Mouse (Mus musculus) midbrain, postnatal 0 days (tissue): ENCODE measurements around the gene Eprs. TPM values are rescaled to one million over a fixed set of nuclear protein-coding genes. Genes with fewer than 3 reads are reported as not detected.

ENCODE experiments used
- ATAC-seq: fragments of 200-750 bp; cut with Nextera tagmentation; 2 replicates; pipeline ENCODE4 v1.8.0; 2017; ENCODE audit warnings: moderate number of reproducible peaks, mild to moderate bottlenecking, moderate TSS enrichment, moderate library complexity; ENCODE audit not compliant: low FRiP score
- DNase-seq: peaks from one replicate; pipeline ENCODE4 v3.0.0-alpha.2; 2015; ENCODE audit warnings: low spot score
- H3K27ac ChIP-seq: fragments of 300-500 bp; sonication (generic); 2 replicates; pipeline ENCODE4 v1.5.1; 2014; ENCODE audit warnings: low read depth, mild to moderate bottlenecking, low read length, mixed read lengths
- H3K27me3 ChIP-seq: fragments of 300-500 bp; sonication (generic); 2 replicates; pipeline ENCODE4 v1.6.1; 2014; ENCODE audit warnings: low read length, control low read depth, mixed read lengths; ENCODE audit not compliant: insufficient read depth
- H3K36me3 ChIP-seq: fragments of 300-500 bp; sonication (generic); 2 replicates; pipeline ENCODE4 v1.6.1; 2014; ENCODE audit warnings: low read length, control low read depth, mixed read lengths; ENCODE audit not compliant: insufficient read depth
- H3K4me1 ChIP-seq: fragments of 300-500 bp; sonication (generic); 2 replicates; pipeline ENCODE4 v1.6.1; 2014; ENCODE audit warnings: mild to moderate bottlenecking, control low read depth, antibody characterized with exemption, low read length, mixed read lengths; ENCODE audit not compliant: insufficient read depth
- H3K4me2 ChIP-seq: fragments of 300-500 bp; sonication (generic); 2 replicates; pipeline ENCODE4 v1.6.1; 2014; ENCODE audit warnings: low read depth, mild to moderate bottlenecking, low read length, mixed read lengths; ENCODE audit not compliant: poor library complexity, severe bottlenecking
- H3K4me3 ChIP-seq: fragments of 300-500 bp; sonication (generic); 2 replicates; pipeline ENCODE4 v1.5.1; 2014; ENCODE audit warnings: low read depth, mild to moderate bottlenecking, low read length, moderate library complexity
- H3K9ac ChIP-seq: fragments of 300-500 bp; sonication (generic); replicated peaks from 2 replicates; pipeline ENCODE4 v1.6.1; 2014; ENCODE audit warnings: mild to moderate bottlenecking, low read length, moderate library complexity, mixed read lengths; ENCODE audit not compliant: poor library complexity, severe bottlenecking
- H3K9me3 ChIP-seq: fragments of 300-500 bp; sonication (generic); 2 replicates; pipeline ENCODE4 v1.6.1; 2016; ENCODE audit warnings: low read length, control low read depth
- CTCF ChIP-seq: IDR thresholded peaks from 2 replicates; pipeline ENCODE4 v1.5.1; 2016; ENCODE audit warnings: antibody characterized with exemption, mild to moderate bottlenecking
- WGBS: fragments of 180-500 bp; shearing (Covaris S2); extraction: QIAGEN DNeasy Blood & Tissue Kit; methylation state at CpG from one replicate; pipeline ENCODE4 v1.1.7; 2014; 5-methylcytosine and 5-hydroxymethylcytosine counted together
- polyA plus RNA-seq: library from polyadenylated mRNA; unstranded; fragments of >200 nt; fragmentation: Nextera tagmentation; extraction: Ambion mirVana; gene quantifications from 2 replicates; pipeline ENCODE4 v1.2.1, GENCODE M21; 2015
- total RNA-seq: library from RNA; depleted of rRNA; stranded (reverse); fragments of >200 nt; gene quantifications from 2 replicates; pipeline ENCODE4 v1.2.3, GENCODE M21; 2014

Gene Eprs
- total and polyA plus RNA-seq, 2 experiments from 2014 or later: 71.7 to 119 TPM

DNA sequence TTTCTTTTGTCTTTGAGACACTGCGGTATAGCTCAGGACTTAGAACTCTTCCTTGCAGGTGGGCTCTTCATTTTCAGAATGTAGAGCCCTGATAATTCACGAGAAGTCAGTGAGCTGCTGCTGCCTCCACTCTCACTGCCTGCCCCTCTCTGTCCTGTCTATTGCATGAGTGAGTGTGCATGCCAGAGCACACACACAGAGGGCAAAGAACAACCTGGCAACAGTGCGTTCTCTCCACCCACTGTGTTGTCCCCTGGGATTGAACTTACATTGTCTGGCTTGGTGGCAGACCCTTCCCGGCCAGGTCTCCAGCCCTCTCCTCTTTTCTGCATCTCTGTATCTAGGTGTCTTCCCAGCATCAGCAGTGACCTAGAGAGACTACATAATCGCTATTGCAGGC is 63.7 kb downstream of the Eprs start:
- no peak overlapping the region for H3K4me3 ChIP-seq
- peaks cover 58% of the 10 kb centered on the region for H3K36me3 ChIP-seq
- no peak for TF ChIP-seq CTCF
- ATAC-seq (no peak), DNase-seq (no peak)
- no peaks in the 10 kb centered on the region for H3K4me1 ChIP-seq
- 94% methylated on average over 5 of the region's 5 CpGs for WGBS
- H3K9me3 ChIP-seq: no peaks in the 10 kb centered on the region
- no peak overlapping the region for H3K9ac ChIP-seq
- H3K27ac ChIP-seq: no peak overlapping the region
- H3K4me2 ChIP-seq: no peak overlapping the region
- H3K27me3 ChIP-seq: no peaks in the 10 kb centered on the region

GRCm38 (mm10) chr1:185430488-185430887 is 67.6 kb downstream of the Eprs start:
- WGBS: 77% methylated on average over 5 of the region's 5 CpGs
- H3K9ac ChIP-seq: no peak overlapping the region
- H3K27ac ChIP-seq: no peak overlapping the region
- no peak overlapping the region for H3K4me2 ChIP-seq
- DNase-seq: peak; percentile 35
- ATAC-seq: no peak
- H3K4me1 ChIP-seq: no peaks in the 10 kb centered on the region
- H3K9me3 ChIP-seq: no peaks in the 10 kb centered on the region
- H3K36me3 ChIP-seq: peaks cover 30% of the 10 kb centered on the region
- no peak overlapping the region for H3K4me3 ChIP-seq
- TF ChIP-seq CTCF: no peak
- no peaks in the 10 kb centered on the region for H3K27me3 ChIP-seq

DNA sequence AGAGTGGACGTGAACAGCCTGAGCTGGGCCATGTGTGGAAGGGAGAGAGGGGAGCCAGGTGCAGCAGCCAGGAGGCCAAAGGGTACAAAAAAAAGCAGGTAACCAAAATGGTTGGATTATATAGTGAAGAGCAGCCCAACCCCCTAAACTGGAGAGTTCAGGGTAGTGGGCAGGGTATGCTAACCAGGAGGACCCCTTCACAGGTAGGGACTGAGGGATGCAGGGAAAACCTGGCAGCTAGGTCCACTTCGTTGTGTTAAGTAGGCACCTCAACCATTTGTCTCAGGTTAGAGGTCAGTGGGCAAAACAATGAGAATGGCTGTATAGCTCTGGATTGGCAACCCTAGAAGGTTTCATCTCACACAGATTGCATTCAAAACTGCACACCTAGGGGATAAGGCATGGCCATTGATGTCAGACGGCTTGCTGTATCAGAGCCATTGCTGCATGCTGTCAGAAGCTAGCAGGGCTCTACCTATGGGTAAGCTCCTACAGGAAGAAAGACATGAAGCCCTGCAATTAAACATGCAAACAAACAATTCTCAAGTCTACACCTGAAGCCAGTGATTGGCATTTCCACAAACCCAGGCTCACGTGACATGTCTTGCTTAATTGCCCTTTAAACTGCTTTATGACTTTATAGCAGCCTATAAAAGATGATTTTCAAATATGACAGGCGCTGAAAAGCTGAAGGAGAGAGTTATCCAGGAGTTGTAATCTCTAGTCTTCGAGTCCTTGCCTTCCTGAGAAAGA is 68.6 kb downstream of the Eprs start:
- no peak for ATAC-seq
- H3K4me2 ChIP-seq: no peak overlapping the region

GRCm38 (mm10) chr1:185431998-185432317 is 69.1 kb downstream of the Eprs start:
- ATAC-seq (no peak), DNase-seq (no peak)
- H3K27ac ChIP-seq: no peak overlapping the region
- no peak overlapping the region for H3K4me3 ChIP-seq
- 86% methylated on average over 13 of the region's 13 CpGs for WGBS
- peaks cover 24% of the 10 kb centered on the region for H3K36me3 ChIP-seq
- no peak overlapping the region for H3K9ac ChIP-seq
- H3K9me3 ChIP-seq: no peaks in the 10 kb centered on the region
- TF ChIP-seq CTCF: no peak
- no peaks in the 10 kb centered on the region for H3K4me1 ChIP-seq
- no peaks in the 10 kb centered on the region for H3K27me3 ChIP-seq
- H3K4me2 ChIP-seq: no peak overlapping the region

More for the DNA sequence above, 68.6 kb downstream of the Eprs start:
- H3K9ac ChIP-seq: no peak overlapping the region
- no peaks in the 10 kb centered on the region for H3K27me3 ChIP-seq
- 84% methylated on average over 6 of the region's 6 CpGs for WGBS
- no peak overlapping the region for H3K4me3 ChIP-seq
- H3K9me3 ChIP-seq: no peaks in the 10 kb centered on the region
- H3K4me1 ChIP-seq: no peaks in the 10 kb centered on the region
- H3K36me3 ChIP-seq: peaks cover 30% of the 10 kb centered on the region
- TF ChIP-seq CTCF: no peak
- no peak overlapping the region for H3K27ac ChIP-seq
- DNase-seq: no peak

- 83% methylated on average over 6 of the region's 6 CpGs for WGBS
- Histone ChIP-seq H3K27ac (no peak overlapping the region), H3K9me3 (no peaks in the 10 kb centered on the region), H3K4me1 (no peaks in the 10 kb centered on the region), H3K4me2 (no peak overlapping the region), H3K27me3 (no peaks in the 10 kb centered on the region), H3K9ac (no peak overlapping the region), H3K36me3 (peaks cover 13% of the 10 kb centered on the region), H3K4me3 (no peak overlapping the region)
- ATAC-seq (no peak), DNase-seq (no peak)
- TF ChIP-seq CTCF: no peak
Measured at GRCm38 (mm10) chr1:185433112-185433511, 70.3 kb downstream of the Eprs start.

- H3K4me2 ChIP-seq: no peak overlapping the region
- H3K4me3 ChIP-seq: no peak overlapping the region
- DNase-seq (peak; percentile 95), ATAC-seq (no peak)
- no peaks in the 10 kb centered on the region for H3K9me3 ChIP-seq
- 0 out of 2 replicates have a peak, but pooled peaks cover 2% of the 10 kb centered on the region for H3K4me1 ChIP-seq
- 59% methylated on average over 9 of the region's 9 CpGs for WGBS
- H3K27me3 ChIP-seq: no peaks in the 10 kb centered on the region
- peak; percentile 70 for TF ChIP-seq CTCF
- 0 out of 2 replicates have a peak overlapping the region, but pooled peaks have one; percentile 38 for H3K27ac ChIP-seq
- H3K36me3 ChIP-seq: no peaks in the 10 kb centered on the region
- H3K9ac ChIP-seq: no peak overlapping the region
Measured at GRCm38 (mm10) chr1:185438841-185439580, 76.2 kb downstream of the Eprs start.
